Mouse (Mus musculus) liver, embryonic 14.5 days (tissue): ENCODE measurements at regions not wholly inside any gene's neighbourhood (a gene's known extent, or its start where the extent isn't known, plus 50 kb on each side); places are given as distances from the start of the nearest gene placed in this dataset.

Experiments
- ATAC-seq: fragments of 200-750 bp; cut with Nextera tagmentation; 2 replicates; pipeline ENCODE4 v1.8.0; 2017; ENCODE audit warnings: moderate number of reproducible peaks, mild to moderate bottlenecking, moderate library complexity; ENCODE audit not compliant: insufficient read depth
- DNase-seq, 3 experiments: peaks; one replicate each; pipeline ENCODE4 v3.0.0-alpha.2; 2012 to 2013; ENCODE audit warnings: low read depth in 3 of 3, low spot score in 3 of 3
- H3K27ac ChIP-seq: fragments of 300-500 bp; sonication (generic); 2 replicates; pipeline ENCODE4 v1.5.1; 2014; ENCODE audit warnings: moderate library complexity, mild to moderate bottlenecking, control low read depth, inconsistent platforms
- H3K27me3 ChIP-seq: fragments of 300-500 bp; sonication (generic); 2 replicates; pipeline ENCODE4 v1.6.1; 2014; ENCODE audit warnings: mild to moderate bottlenecking, low read length, moderate library complexity; ENCODE audit not compliant: control insufficient read depth, insufficient read depth
- H3K36me3 ChIP-seq: fragments of 300-500 bp; sonication (generic); replicated peaks from 2 replicates; pipeline ENCODE4 v1.6.1; 2014; ENCODE audit warnings: low read depth; ENCODE audit not compliant: control insufficient read depth, insufficient read depth
- H3K4me1 ChIP-seq, 2 experiments: fragments of 200-500 bp in 1 of 2; fragments of 300-500 bp in 1 of 2; sonication (generic) in 1 of 2; replicated peaks; 2 replicates each; pipeline ENCODE4 v1.6.1; 2012 to 2014; ENCODE audit warnings: antibody characterized with exemption in 1 of 2, inconsistent platforms in 1 of 2, low read length in 1 of 2; ENCODE audit not compliant: control insufficient read depth in 2 of 2, insufficient read depth in 2 of 2
- H3K4me2 ChIP-seq: fragments of 300-500 bp; sonication (generic); 2 replicates; pipeline ENCODE4 v1.6.1; 2014; ENCODE audit warnings: low read depth, mild to moderate bottlenecking, control low read depth, moderate library complexity
- H3K4me3 ChIP-seq, 2 experiments: fragments of 200-500 bp in 1 of 2; fragments of 300-500 bp in 1 of 2; sonication (generic) in 1 of 2; 2 replicates each; pipeline ENCODE4 v1.5.1; 2012 to 2014; ENCODE audit warnings: low read depth in 2 of 2, low read length in 2 of 2, mild to moderate bottlenecking in 2 of 2, control low read depth in 1 of 2, inconsistent platforms in 1 of 2, moderate library complexity in 1 of 2; ENCODE audit not compliant: insufficient read depth in 1 of 2
- H3K9ac ChIP-seq: fragments of 300-500 bp; sonication (generic); replicated peaks from 2 replicates; pipeline ENCODE4 v1.6.1; 2014; ENCODE audit warnings: mild to moderate bottlenecking, control low read depth, moderate library complexity
- H3K9me3 ChIP-seq: fragments of 300-500 bp; sonication (generic); 2 replicates; pipeline ENCODE4 v1.6.1; 2016; ENCODE audit warnings: low read length, mixed read lengths; ENCODE audit not compliant: control insufficient read depth
- CTCF ChIP-seq: IDR thresholded peaks from 2 replicates; pipeline ENCODE4 v1.5.1; 2016; ENCODE audit warnings: antibody characterized with exemption, low read depth, control low read depth
- EP300 ChIP-seq: IDR thresholded peaks from 2 replicates; pipeline ENCODE4 v1.6.1; 2016; ENCODE audit warnings: antibody characterized with exemption, low read depth
- WGBS: fragments of 180-500 bp; shearing (Covaris S2); extraction: QIAGEN DNeasy Blood & Tissue Kit; methylation state at CpG from one replicate; pipeline ENCODE4 v1.1.7; 2014; ENCODE audit not compliant: insufficient replicate concordance; 5-methylcytosine and 5-hydroxymethylcytosine counted together

DNA sequence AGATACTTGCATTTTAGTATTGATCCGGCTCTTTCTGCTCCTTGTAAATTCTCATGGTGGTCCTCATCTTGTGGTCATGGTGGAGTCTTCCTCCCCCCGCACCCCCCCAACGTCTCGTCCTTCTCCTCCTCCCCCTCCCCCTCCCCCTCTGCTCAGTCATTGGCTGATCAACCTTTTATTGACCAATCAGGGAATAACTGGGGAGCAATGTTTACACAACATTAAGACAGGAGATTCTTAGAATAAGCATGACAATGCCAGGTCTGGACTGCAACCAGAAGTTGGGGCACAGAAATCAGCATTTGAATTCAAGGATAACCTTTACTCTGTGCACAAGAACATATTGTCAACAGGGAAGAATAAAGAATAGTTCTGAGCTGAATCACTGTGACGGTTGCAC lies 89.4 kb upstream of the Arid2 start:
- WGBS, result 50% methylated on average over 5 of the region's 5 CpGs
- no peak for ATAC-seq
- Histone ChIP-seq H3K27me3 (no peaks in the 10 kb centered on the region), H3K4me3 (no peak overlapping the region), H3K9me3 (no peaks in the 10 kb centered on the region), H3K9ac (no peak overlapping the region), H3K4me1 (no peaks in the 10 kb centered on the region), H3K27ac (no peak overlapping the region), H3K36me3 (no peaks in the 10 kb centered on the region), H3K4me2 (no peak overlapping the region)
- no peak for DNase-seq
- no peak for TF ChIP-seq EP300
- TF ChIP-seq CTCF, result no peak

DNA sequence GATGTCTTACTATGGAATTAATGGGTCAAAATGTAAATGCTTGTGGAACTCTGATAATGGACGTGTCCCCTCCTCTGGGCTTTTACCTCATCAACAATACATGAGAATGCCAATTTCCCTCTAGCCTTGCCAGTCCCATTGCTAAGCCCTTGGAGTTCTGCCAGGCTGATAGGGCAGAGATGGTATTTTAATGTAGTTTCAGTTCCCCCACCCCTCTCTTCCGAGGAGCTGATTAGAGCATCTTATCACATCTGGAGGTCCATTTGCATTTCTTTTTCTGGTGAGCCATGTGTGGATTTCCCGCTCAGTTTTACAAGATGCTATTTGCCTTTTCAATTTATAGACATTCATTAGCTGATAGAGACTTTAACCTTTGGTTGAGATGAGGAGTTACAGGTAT lies 86.0 kb upstream of the Arid2 start:
- Histone ChIP-seq H3K36me3 (no peaks in the 10 kb centered on the region), H3K27me3 (no peaks in the 10 kb centered on the region), H3K4me2 (no peak overlapping the region), H3K9me3 (no peaks in the 10 kb centered on the region), H3K4me3 (no peak overlapping the region), H3K4me1 (no peaks in the 10 kb centered on the region), H3K9ac (no peak overlapping the region), H3K27ac (no peak overlapping the region)
- TF ChIP-seq EP300 (no peak), CTCF (no peak)
- ATAC-seq (no peak), DNase-seq (no peak)
- 57% methylated on average over 3 of the region's 3 CpGs for WGBS

DNA sequence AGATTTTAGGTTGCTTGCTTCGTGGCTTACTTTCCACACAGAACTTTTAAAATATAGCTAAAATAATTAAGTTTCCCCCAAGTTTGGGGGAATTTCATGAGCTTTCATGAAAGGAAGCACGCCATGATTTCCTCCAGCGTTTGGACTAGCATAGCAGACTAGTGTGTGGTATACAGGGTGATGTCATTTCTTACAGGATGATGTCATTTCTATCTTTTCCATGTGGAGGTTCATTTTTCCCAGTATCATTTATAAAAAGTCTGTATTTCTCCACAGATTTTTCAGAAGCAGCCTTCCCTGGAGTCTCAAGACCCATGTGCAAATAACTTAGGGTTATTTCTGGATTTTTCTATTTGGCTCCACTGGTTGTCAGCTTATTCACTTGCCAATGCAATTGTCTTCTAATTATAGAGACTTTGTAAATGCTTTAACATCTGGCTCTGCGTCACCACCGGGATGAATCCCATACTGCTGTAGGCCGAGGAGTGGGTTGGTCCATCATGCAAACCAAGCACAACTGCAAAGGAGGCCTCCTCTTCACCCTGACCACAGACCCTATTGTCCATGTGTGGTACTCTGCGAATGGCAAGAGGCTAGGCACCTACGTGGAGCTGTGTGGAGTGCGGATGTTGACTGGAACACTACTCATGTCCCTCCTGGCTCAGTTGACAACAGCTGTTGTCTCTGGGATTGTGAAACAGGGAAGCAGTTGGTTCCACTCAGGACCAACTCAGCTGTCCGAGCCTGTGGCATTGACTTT lies 85.4 kb upstream of the Arid2 start:
- WGBS, result 61% methylated on average over 10 of the region's 10 CpGs
- H3K27me3 ChIP-seq, result no peaks in the 10 kb centered on the region
- no peaks in the 10 kb centered on the region for H3K36me3 ChIP-seq
- ATAC-seq, result no peak
- no peaks in the 10 kb centered on the region for H3K4me1 ChIP-seq
- H3K27ac ChIP-seq, result no peak overlapping the region
- H3K9ac ChIP-seq, result no peak overlapping the region
- TF ChIP-seq EP300, result no peak
- TF ChIP-seq CTCF, result no peak
- no peak overlapping the region for H3K4me3 ChIP-seq
- no peak for DNase-seq
- no peaks in the 10 kb centered on the region for H3K9me3 ChIP-seq
- H3K4me2 ChIP-seq, result no peak overlapping the region

DNA sequence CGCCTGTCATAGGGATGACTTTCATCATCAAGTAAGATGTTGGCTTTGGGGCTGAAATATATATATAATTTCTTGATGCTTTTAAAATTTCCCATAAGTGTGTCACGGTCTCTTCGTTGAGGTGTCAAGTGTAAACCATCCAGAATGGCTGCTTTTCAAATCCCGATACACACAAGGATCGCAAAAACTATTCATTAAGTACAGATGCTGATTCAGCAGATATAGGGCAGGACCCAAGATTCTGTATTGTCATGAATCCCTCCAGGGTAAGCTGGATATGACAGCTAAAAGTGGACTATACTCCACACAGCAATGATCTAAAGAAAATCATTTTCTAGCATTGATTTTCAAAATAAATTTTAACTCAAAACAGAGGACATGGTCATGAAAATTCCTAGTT lies 83.1 kb upstream of the Arid2 start:
- WGBS, result 68% methylated on average over 5 of the region's 5 CpGs

DNA sequence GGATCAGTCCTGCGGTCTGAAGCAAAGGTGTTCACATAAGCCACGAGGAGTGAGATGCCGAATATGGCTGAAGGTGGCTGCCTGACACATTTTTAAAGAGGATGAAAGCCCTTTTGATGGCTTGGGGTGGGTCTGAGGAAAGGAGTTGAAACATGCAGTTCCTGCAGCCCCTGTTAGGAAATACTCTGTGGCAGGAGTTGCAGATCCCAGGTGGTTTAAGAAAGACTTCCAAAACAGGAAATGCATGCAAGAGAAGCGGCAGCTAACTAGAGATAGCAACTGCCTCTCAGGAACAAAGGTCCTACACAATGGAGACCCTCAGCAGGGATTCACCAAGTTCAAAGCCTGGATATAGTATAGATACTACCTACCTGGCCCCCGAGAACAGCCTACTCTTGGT lies 82.7 kb upstream of the Arid2 start:
- DNase-seq, result no peak
- no peaks in the 10 kb centered on the region for H3K9me3 ChIP-seq
- no peak overlapping the region for H3K9ac ChIP-seq
- H3K4me1 ChIP-seq, result no peaks in the 10 kb centered on the region
- H3K27ac ChIP-seq, result no peak overlapping the region
- H3K4me2 ChIP-seq, result no peak overlapping the region
- no peak for ATAC-seq
- H3K36me3 ChIP-seq, result no peaks in the 10 kb centered on the region
- no peaks in the 10 kb centered on the region for H3K27me3 ChIP-seq
- no peak overlapping the region for H3K4me3 ChIP-seq
- 46% methylated on average over 5 of the region's 5 CpGs for WGBS
- TF ChIP-seq EP300 (no peak), CTCF (no peak)

More for the DNA sequence above, 83.1 kb upstream of the Arid2 start:
- Histone ChIP-seq H3K4me3 (no peak overlapping the region), H3K9ac (no peak overlapping the region), H3K9me3 (no peaks in the 10 kb centered on the region), H3K4me2 (no peak overlapping the region), H3K4me1 (no peaks in the 10 kb centered on the region), H3K27ac (no peak overlapping the region), H3K36me3 (no peaks in the 10 kb centered on the region), H3K27me3 (no peaks in the 10 kb centered on the region)
- ATAC-seq (no peak), DNase-seq (no peak)
- TF ChIP-seq EP300 (no peak), CTCF (no peak)
